In genomic region chr1:184033390-184034010, GRCm38 (mm10) we compare ENCODE assay signal across 8 mouse cellular contexts. TPM values are rescaled to one million over a fixed set of nuclear protein-coding genes. Genes with fewer than 3 reads are reported as not detected.
DNase-seq lines count a peak whose midpoint lies in the region; ATAC-seq and TF ChIP-seq lines count a peak whose summit lies in the region.

No protein-coding gene starts in this region.

- TF ChIP-seq CTCF in hindbrain, postnatal 0 days (IDR thresholded peaks at IDR 0.05; ENCODE audit: low read depth), result peak; percentile 10; the same call in 1 of the 2 replicates
- TF ChIP-seq CTCF in thymus, adult 2 months (IDR thresholded peaks at IDR 0.05; ENCODE audit: borderline replicate concordance, control insufficient read depth, extremely low read depth, insufficient read depth, low read length, poor library complexity), result peak; percentile 56; the same call in 1 of the 2 replicates

- peak; percentile 85 for ATAC-seq in kidney, embryonic 16.5 days (ENCODE audit: low FRiP score, low TSS enrichment)
- ATAC-seq in frontal cortex, adult (ENCODE audit: low TSS enrichment), result peak; percentile 58
- peak; percentile 0 for ATAC-seq in hindbrain, postnatal 0 days
- ATAC-seq in liver, embryonic 16.5 days (ENCODE audit: low read depth), result peak; percentile 59
- ATAC-seq in neural tube, embryonic 13.5 days (ENCODE audit: low read depth), result peak; percentile 86

- WGBS in kidney, embryonic 16.5 days, result 1% methylated on average over 56 of the region's 63 CpGs
- WGBS in hindbrain, postnatal 0 days, result under 1% methylated on average over 62 of the region's 63 CpGs
- WGBS in liver, embryonic 16.5 days (ENCODE audit: insufficient replicate concordance), result under 1% methylated on average over 58 of the region's 63 CpGs
- 1% methylated on average over 63 of the region's 63 CpGs for WGBS in neural tube, embryonic 13.5 days
- 2% methylated on average over 63 of the region's 63 CpGs for WGBS in thymus, adult 2 months

- H3K9me3 ChIP-seq in kidney, embryonic 16.5 days (ENCODE audit: low read length), result no peaks in the 10 kb centered on the region
- no peaks in the 10 kb centered on the region for H3K9me3 ChIP-seq in hindbrain, postnatal 0 days (ENCODE audit: low read length)
- no peaks in the 10 kb centered on the region for H3K9me3 ChIP-seq in liver, embryonic 16.5 days (replicated peaks; ENCODE audit: control insufficient read depth, low read length)
- H3K9me3 ChIP-seq in neural tube, embryonic 13.5 days, result no peaks in the 10 kb centered on the region

- no peak for DNase-seq in kidney, adult 9 months
- peak; percentile 4 for DNase-seq in brain, embryonic 18.5 days (ENCODE audit: low read depth, low spot score)
- DNase-seq in hindbrain, postnatal 0 days (ENCODE audit: low spot score), result peak; percentile 61
- DNase-seq in thymus, adult 2 months, result peak; percentile 81

- no peaks in the 10 kb centered on the region for H3K27me3 ChIP-seq in kidney, embryonic 16.5 days (ENCODE audit: insufficient read depth, low read length)
- H3K27me3 ChIP-seq in hindbrain, postnatal 0 days (ENCODE audit: insufficient read depth, low read length), result no peaks in the 10 kb centered on the region
- no peaks in the 10 kb centered on the region for H3K27me3 ChIP-seq in liver, embryonic 16.5 days (ENCODE audit: control insufficient read depth, insufficient read depth, low read depth, low read length)
- H3K27me3 ChIP-seq in neural tube, embryonic 13.5 days, result no peaks in the 10 kb centered on the region
- no peaks in the 10 kb centered on the region for H3K27me3 ChIP-seq in thymus, adult 2 months (ENCODE audit: control insufficient read depth, insufficient read depth, low read length)

- H3K36me3 ChIP-seq in kidney, embryonic 16.5 days (ENCODE audit: insufficient read depth, low read length), result no peaks in the 10 kb centered on the region
- H3K36me3 ChIP-seq in hindbrain, postnatal 0 days (ENCODE audit: insufficient read depth, low read length), result no peaks in the 10 kb centered on the region
- no peaks in the 10 kb centered on the region for H3K36me3 ChIP-seq in liver, embryonic 16.5 days (ENCODE audit: control insufficient read depth, insufficient read depth)
- no peaks in the 10 kb centered on the region for H3K36me3 ChIP-seq in neural tube, embryonic 13.5 days
- peaks cover 11% of the 10 kb centered on the region; the same call in 1 of the 2 replicates for H3K36me3 ChIP-seq in thymus, adult 2 months (ENCODE audit: control insufficient read depth, insufficient read depth, low read length)

- 0 out of 2 replicates have a peak, but pooled peaks have one; percentile 40 for TF ChIP-seq POLR2A in thymus, adult 2 months (IDR thresholded peaks at IDR 0.05; ENCODE audit: control insufficient read depth, extremely low read depth, insufficient read depth, low read length, poor library complexity)

- peak overlapping the region; percentile 88 for H3K4me2 ChIP-seq in kidney, embryonic 16.5 days (replicated peaks; ENCODE audit: low read depth, low read length)
- peak overlapping the region; percentile 96 for H3K4me2 ChIP-seq in hindbrain, postnatal 0 days (ENCODE audit: low read depth, low read length)
- peak overlapping the region; percentile 97 for H3K4me2 ChIP-seq in liver, embryonic 16.5 days (ENCODE audit: low read depth, low read length)
- H3K4me2 ChIP-seq in neural tube, embryonic 13.5 days, result peak overlapping the region; percentile 88

- H3K9ac ChIP-seq in kidney, embryonic 16.5 days (replicated peaks; ENCODE audit: low read length), result peak overlapping the region; percentile 91
- peak overlapping the region; percentile 80 for H3K9ac ChIP-seq in hindbrain, postnatal 0 days (replicated peaks; ENCODE audit: low read length)
- H3K9ac ChIP-seq in liver, embryonic 16.5 days (ENCODE audit: low read depth, low read length), result peak overlapping the region; percentile 90
- H3K9ac ChIP-seq in neural tube, embryonic 13.5 days, result peak overlapping the region; percentile 87

- H3K4me3 ChIP-seq in kidney, embryonic 16.5 days (ENCODE audit: low read length), result peak overlapping the region; percentile 81
- peak overlapping the region; percentile 56 for H3K4me3 ChIP-seq in hindbrain, postnatal 0 days (ENCODE audit: low read length)
- H3K4me3 ChIP-seq in liver, embryonic 16.5 days (ENCODE audit: low read depth, low read length), result peak overlapping the region; percentile 80
- H3K4me3 ChIP-seq in neural tube, embryonic 13.5 days, result peak overlapping the region; percentile 70
- H3K4me3 ChIP-seq in thymus, adult 2 months (ENCODE audit: control insufficient read depth, insufficient read depth, low read length), result peak overlapping the region; percentile 73

- H3K27ac ChIP-seq in kidney, embryonic 16.5 days (ENCODE audit: low read length), result peak overlapping the region; percentile 96
- peak overlapping the region; percentile 96 for H3K27ac ChIP-seq in hindbrain, postnatal 0 days
- H3K27ac ChIP-seq in liver, embryonic 16.5 days (ENCODE audit: low read length), result peak overlapping the region; percentile 91
- H3K27ac ChIP-seq in neural tube, embryonic 13.5 days (replicated peaks), result peak overlapping the region; percentile 97
- peak overlapping the region; percentile 62 for H3K27ac ChIP-seq in thymus, adult 2 months (ENCODE audit: control insufficient read depth, insufficient read depth, low read length)

- H3K4me1 ChIP-seq in kidney, embryonic 16.5 days (ENCODE audit: insufficient read depth, low read length), result peaks cover 10% of the 10 kb centered on the region; the same call in 1 of the 2 replicates
- H3K4me1 ChIP-seq in hindbrain, postnatal 0 days (ENCODE audit: insufficient read depth, low read length), result no peaks in the 10 kb centered on the region
- peaks cover 9% of the 10 kb centered on the region; the same call in 1 of the 2 replicates for H3K4me1 ChIP-seq in liver, embryonic 16.5 days (ENCODE audit: control insufficient read depth, low read depth, low read length)
- peaks cover 37% of the 10 kb centered on the region for H3K4me1 ChIP-seq in neural tube, embryonic 13.5 days (replicated peaks)
- H3K4me1 ChIP-seq in thymus, adult 2 months (replicated peaks; ENCODE audit: control insufficient read depth, insufficient read depth, low read length), result peaks cover 19% of the 10 kb centered on the region

RNA-seq across cellular contexts. Expression of gene 1700056E22Rik, which starts 0.6 kb away (rescaled TPM):
- 1.6 and 1.7 TPM in 2 replicates for polyA plus RNA-seq in kidney, embryonic 16.5 days (2015; fragmentation: Nextera tagmentation; extraction: Ambion mirVana)
- total RNA-seq in hindbrain, postnatal 0 days (2014; rRNA removed), result 1.0 and 1.2 TPM in 2 replicates
- polyA plus RNA-seq in hindbrain, postnatal 0 days (2015; fragmentation: Nextera tagmentation; extraction: Ambion mirVana), result 1.3 and 1.7 TPM in 2 replicates
- 0.48 and 0.50 TPM in 2 replicates for polyA plus RNA-seq in liver, embryonic 16.5 days (2015; fragmentation: Nextera tagmentation; extraction: Ambion mirVana)
- polyA plus RNA-seq in neural tube, embryonic 13.5 days (2015; fragmentation: Nextera tagmentation; extraction: Ambion mirVana), result 0.76 and 0.89 TPM in 2 replicates
- polyA plus RNA-seq in thymus, adult 2 months (2012; rRNA removed), result 5.0 and 7.8 TPM in 2 replicates

RNA-seq across cellular contexts. Expression of gene Dusp10, which starts 20.4 kb away (rescaled TPM):
- 7.1 and 7.4 TPM in 2 replicates for polyA plus RNA-seq in kidney, embryonic 16.5 days (2015; fragmentation: Nextera tagmentation; extraction: Ambion mirVana)
- 10.0 and 11.7 TPM in 2 replicates for total RNA-seq in hindbrain, postnatal 0 days (2014; rRNA removed)
- polyA plus RNA-seq in hindbrain, postnatal 0 days (2015; fragmentation: Nextera tagmentation; extraction: Ambion mirVana), result 6.3 and 6.5 TPM in 2 replicates
- polyA plus RNA-seq in liver, embryonic 16.5 days (2015; fragmentation: Nextera tagmentation; extraction: Ambion mirVana), result 2.5 and 2.9 TPM in 2 replicates
- 6.7 and 6.8 TPM in 2 replicates for polyA plus RNA-seq in neural tube, embryonic 13.5 days (2015; fragmentation: Nextera tagmentation; extraction: Ambion mirVana)
- polyA plus RNA-seq in thymus, adult 2 months (2012; rRNA removed), result 206 and 226 TPM in 2 replicates

Comparison
In these comparisons a context has a peak if more than half of its experiments do, and no peak if none do; other contexts are left out.
1. ATAC-seq: peak in every context shown above with its lines; median percentile 86 in neural tube, embryonic 13.5 days; 85 in kidney, embryonic 16.5 days; 59 in liver, embryonic 16.5 days; 58 in frontal cortex, adult; 0 in hindbrain, postnatal 0 days.
2. RNA of gene Dusp10, which starts 20.4 kb away (polyA plus RNA-seq): 206 to 226 TPM in thymus, adult 2 months; 7.1 to 7.4 TPM in kidney, embryonic 16.5 days, 6.7 to 6.8 TPM in neural tube, embryonic 13.5 days, 6.3 to 6.5 TPM in hindbrain, postnatal 0 days and 2.5 to 2.9 TPM in liver, embryonic 16.5 days; every median in the first group is over 10 times any median in the second.
3. Peak in every context shown above with its lines, with median percentiles within 50 percentile points of each other: H3K27ac ChIP-seq, H3K4me2 ChIP-seq, H3K4me3 ChIP-seq and H3K9ac ChIP-seq.